Mouse (Mus musculus): ENCODE results near the gene Galnt2. TPM values are rescaled to one million over a fixed set of nuclear protein-coding genes. Genes with fewer than 3 reads are reported as not detected.

Galnt2 gene
- total RNA-seq, 2 experiments from 2014 or later = 38.2 to 38.7 TPM

GRCm38 (mm10) chr8:124271518-124271917, 40.3 kb downstream of the Galnt2 start:
- DNase-seq = no peak

- DNase-seq = no peak
Observed at GRCm38 (mm10) chr8:124272792-124273191, 41.6 kb downstream of the Galnt2 start.

- no peak for DNase-seq
Observed at GRCm38 (mm10) chr8:124273606-124274218, 42.5 kb downstream of the Galnt2 start.

DNA sequence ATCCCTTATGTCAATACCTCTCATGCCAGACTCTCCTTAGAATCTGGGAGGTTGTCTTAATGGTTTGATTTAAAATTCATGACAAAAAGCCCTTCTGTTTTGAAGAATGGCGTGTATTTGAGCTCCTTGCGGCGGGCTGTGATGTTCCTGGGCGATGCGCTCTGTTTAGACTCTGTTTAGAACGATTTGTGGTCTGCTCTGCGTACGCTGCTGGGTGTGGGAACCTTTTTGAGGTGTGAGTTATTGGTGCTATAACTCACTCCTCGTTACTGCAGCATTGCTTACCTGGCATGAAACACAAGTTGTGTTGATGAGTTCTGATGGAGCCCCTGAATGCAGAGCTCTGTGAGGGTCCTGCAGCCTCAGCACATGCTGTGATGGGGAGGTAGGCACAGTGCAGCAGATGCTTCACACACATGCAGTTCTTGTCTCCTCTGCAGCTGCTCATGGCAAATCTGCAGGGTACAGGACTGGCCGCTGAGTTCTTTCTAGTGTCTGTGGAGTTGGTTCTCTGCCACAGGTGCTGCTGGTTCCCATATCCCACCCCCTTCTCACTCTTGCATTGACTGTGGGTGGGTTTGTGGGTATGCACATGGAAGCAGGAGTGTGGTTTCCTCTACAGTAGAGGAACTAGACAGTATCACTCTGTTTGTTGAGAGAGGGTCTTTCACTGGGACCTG, 43.4 kb downstream of the Galnt2 start:
- DNase-seq = no peak

- no peak for DNase-seq
Observed at GRCm38 (mm10) chr8:124275377-124276071, 44.3 kb downstream of the Galnt2 start.

DNA sequence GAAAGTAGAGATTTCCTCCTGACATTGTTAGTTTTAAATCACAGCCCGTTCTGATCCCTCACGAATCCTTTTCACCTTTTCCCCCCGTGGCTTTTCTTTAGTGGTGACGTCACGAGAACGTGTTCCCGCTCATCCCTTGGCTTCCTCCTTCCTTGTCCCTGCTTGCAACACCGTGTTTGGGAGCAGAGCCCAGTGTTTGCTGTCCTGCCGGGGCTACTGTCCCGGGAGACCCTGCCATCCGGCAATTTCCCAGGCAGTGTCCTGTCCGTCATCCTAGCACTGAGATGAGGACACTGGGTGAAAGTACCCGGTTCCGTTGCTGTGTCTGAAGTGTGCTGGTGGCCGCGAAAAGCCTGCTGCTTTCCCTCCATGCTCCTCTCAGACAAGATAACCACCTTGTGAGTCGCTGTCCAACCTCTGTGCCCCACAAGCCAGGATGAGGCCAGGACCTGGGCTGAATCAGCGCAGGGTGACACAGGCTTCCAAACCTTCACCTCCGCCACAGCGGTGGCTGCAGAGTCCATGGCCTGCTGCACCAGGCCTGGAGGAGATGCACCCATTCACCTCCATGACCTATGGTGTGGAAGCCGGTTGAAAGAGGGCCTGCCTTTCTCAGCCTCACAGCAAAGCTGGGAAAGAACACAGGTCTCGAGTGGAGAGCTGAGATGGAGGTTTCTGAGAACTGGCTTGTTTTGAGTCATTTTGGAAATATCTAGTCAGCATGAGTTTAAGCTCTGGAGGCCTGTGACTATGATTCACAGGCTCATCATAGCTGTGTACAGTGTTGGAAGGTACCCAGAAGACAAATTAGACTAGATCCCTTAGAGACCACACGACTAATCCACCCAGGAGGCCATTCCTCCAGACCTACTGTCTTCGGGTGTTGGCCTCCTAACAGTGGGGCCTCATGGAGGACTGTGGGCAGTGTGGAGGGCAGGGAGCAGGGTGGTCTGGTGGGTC, 47.0 kb downstream of the Galnt2 start:
- DNase-seq = peak; percentile 56 to 69

- DNase-seq = no peak
Observed at GRCm38 (mm10) chr8:124278956-124279689, 47.9 kb downstream of the Galnt2 start.

- no peak for DNase-seq
Observed at GRCm38 (mm10) chr8:124279690-124279985, 48.4 kb downstream of the Galnt2 start.

DNA sequence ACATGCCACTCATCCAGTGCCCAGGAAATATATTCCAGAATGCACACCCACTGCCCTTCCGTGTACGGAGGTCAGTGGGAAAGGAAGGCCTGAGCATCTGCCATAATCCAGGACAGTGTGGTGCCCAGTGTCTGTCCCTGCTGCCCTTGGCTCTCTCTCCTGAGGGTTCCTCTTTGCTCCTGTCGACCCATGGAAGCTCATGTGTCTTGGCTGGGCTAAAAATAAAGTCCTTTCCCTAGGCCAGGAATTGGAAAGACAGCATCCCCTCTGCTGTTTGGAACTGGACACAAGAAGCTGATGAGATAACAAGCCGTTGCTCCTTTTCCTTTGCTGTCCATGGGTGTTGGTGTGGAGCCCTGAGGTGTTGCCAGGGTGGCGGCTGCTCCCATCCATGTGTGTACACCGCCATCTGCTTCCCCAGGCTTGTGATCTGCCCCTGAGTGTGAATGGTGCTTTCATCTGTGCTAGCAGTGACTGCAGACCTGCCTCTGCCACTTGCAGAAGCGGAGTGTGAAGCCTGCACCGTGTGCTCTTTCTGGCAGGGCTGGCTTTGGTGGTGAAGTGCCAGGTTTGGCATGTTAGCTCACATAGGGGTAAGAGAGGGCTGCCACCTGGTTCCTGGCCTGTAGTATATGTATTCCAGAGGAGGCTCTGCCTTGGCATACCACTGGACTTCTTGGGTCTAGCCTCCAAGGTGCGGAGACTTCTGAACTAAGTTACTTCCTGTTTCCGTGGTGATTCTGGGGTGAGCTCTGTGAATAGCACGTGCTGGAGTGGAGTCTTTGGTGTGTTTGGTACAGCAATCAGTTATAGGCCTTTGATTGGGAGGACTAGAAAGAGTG, 50.7 kb downstream of the Galnt2 start:
- DNase-seq = peak in 1 of 2 experiments; percentile 66

GRCm38 (mm10) chr8:124282878-124283630, 51.9 kb downstream of the Galnt2 start:
- no peak for DNase-seq

DNA sequence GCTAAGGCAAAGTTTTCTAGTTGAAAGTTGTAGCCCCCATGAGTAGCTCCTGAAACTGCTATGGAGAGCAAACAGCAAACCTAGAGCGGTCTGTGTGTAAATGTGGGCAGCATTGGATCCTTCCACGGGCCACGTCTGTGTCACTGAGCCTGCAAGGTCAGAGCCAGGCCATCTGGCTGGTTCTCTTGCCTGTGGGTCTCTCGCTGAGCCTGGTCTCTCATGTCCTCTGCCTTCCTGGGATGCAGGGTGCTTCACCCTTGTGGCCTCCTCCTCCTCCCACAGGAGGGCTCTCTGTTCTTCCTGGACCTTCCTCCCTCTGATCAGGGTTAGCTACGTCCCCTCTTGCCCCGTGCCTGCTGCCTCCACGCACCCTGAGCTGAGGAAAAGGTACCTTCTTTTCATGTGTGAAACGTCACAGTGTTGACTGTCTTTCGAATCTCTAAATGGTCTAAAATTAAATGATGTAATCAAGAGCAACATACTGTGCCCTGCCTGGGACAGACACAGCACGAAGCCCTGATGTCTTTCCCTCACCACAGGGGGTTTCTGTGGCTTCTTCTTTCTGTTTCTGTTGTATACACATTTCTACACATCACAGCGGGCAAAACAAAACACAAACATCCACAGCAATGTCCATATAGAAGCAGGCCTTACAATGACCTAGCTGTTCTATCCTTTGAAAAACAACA, 52.6 kb downstream of the Galnt2 start:
- no peak for DNase-seq

DNA sequence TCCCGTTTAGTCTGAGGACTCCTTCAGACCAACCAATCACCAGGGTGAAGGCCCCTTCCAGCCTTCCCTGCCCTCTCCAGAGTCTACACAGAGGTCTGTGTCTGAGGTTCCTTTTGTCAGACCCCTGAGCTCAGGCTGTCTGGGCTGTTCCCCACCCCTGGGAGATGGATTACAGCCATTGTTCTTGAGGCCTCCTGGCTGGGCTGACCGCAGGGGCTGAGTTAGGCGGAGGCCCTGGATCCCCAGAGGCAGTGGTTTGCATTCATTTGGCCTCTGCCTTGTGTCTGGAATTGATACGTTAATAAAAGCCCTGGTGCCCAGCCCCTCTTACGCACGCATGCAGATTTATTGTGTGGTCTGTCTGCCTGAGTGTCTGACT, 53.1 kb downstream of the Galnt2 start:
- peak in 1 of 2 experiments; percentile 47 for DNase-seq

- DNase-seq = peak; percentile 57 to 62
Observed at GRCm38 (mm10) chr8:124284984-124285576, 53.9 kb downstream of the Galnt2 start.

DNA sequence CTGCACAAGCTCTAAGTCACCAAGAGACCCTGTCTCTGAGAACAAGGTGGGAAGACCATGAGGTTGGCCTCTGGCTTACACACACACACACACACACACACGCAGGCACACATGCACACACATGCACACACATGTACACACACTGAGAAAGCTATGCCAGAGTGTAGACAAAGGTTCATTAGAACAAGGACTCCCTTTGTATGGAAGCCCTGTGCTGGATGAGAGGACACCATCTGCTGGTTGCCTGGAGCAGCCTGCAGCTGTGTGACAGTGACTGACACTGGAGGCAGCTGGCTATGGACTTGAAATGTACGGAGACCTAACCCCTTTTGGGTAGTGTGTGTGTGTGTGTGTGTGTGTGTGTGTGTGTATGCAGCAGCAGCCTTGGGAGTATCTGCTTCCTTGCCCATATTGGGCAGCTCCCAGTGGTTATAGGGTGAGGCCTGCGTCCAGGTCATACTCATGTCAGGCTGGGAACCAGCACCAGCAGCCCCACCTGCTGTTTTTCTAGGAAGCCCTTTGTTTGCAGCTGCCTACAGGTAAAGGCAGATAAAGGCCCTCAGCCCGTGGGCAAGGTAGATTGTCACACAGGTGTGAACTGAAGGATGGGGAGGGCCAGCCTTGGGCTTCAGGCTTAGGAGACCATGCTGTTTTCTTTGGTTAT, 55.4 kb downstream of the Galnt2 start:
- no peak for DNase-seq

GRCm38 (mm10) chr8:124288215-124288864, 57.1 kb downstream of the Galnt2 start:
- no peak for DNase-seq

DNA sequence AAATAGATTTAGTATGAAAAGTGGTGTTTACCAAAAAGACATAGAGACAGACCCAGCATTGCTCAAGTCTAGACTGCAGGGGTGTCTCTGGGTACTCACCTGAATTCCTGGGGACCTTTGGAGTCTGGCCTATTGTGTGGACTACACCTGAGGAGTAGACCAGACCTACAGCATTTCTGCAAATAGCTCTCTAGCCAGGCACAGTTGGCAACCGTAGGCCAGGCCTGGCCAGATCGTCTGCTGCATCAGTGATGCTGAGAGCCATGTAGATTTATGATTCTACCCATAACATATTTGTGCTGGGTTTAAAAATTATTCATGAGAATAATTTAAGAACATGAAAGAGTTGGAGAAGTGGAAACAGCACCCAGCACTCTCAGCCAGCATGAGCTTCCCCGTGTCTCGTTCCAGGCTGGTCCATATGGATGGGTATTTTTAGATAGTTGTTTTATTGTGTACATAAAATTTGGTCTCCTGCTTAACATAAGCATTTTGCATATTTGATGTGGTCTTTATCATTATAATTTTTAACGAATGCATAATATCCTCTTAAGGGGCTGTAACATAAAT, 58.4 kb downstream of the Galnt2 start:
- DNase-seq = no peak

DNA sequence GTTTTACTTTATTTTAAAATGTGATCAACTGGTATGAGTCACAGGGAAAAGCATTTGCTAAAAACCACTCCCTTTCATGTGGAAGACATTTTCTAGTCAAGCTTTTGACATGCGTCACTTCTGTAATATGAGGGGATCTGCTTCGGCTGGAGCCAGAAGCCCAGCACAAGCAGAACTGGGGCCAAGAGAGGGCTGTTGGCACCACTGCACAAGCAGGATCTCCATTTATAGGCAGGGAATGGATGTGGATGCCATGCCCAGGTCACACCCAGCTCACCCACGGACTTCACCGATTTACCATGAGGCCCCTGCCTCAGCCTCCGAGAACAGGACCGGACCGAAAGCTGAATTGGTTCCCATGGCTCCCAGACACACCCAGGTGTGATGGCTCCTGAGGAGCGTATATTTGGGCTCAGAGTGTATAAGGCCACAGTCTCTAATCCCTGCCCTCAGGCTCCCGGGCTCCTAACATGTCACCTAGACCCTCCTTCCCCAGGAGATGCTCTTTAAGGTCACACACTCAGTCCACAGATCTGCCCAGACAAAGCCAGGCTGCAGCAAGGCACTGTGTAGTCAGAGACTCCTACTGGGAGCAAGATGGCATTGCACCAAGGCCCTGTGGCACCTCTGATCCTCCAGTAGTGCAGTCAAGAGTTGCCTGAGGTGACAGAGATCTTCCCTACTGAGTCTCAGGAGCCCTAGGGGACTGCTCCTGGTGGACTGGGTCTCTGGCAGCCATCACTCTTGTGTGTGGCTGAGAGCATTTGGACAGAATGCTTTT, 59.9 kb downstream of the Galnt2 start:
- no peak for DNase-seq

All from heart, adult 18-20 months (tissue).